Mouse (Mus musculus): ENCODE data around the gene Spats2. TPM values are rescaled to one million over a fixed set of nuclear protein-coding genes. Genes with fewer than 3 reads are reported as not detected.

Gene Spats2
- 0.15 TPM for polyA plus RNA-seq (2017; shearing (Covaris generic))

DNA sequence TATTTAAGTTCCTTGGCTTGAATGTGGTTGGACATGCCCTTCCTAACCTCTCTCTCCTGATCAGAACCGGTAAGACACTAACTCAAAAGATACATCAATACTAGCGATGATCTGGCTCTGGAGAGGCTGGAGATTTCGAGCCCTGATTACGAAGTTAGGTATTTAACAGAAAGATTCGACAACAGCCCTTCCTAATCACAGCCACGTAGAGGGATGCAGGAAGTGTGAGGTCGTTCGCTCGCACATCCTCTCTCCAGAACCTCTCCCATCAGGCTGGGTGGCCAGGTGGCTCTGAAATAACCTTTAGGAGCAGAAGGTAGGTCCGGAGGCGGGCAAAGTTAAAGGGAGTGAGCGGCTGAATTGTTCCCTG is at the start of gene Spats2:
Gene Spats2, plus strand, starts transcription at position 206 of the 370 bp plus-strand sequence.

DNA sequence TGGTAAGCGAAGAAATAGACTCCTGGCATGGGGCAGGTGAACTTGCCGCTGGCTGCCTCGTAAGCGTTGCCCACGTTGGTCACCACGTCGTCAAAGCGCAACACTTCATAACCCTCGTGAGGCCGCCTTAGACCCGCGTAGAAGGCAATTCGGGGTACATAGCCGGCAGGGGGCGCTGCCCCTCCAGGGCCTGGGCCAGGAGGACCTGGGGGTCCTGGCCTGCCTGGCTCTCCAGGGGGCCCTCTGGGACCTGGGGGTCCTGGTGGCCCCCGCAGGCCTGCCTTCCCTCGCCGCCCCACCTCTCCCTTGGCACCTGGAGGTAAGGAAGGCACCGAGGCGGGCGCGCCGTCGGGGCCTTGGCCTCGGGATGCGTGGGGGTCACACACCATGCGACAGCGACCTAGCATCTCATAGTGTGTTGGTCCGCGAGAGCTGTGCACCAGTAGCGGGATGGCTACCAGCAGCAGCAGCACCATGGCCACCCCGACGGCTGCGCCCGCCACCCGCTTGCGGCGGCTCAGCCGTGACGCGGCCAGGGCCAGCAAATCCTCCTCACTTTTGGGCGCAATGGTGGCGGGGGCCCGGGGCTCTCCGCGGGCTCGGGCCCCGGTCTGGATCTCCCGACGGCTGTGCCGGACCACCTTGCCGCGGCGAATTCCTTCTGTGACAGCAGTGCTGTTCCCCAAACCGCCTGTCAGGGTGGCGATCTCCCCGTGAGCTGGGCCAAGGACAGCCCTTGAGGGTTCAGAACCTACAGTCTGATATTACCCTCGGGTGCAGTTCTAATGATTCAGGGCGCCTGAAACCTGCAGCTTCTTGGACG is 38.3 kb upstream of the Spats2 start, which contains the start of gene C1ql4:
Gene C1ql4, minus strand, starts transcription at position 565 of the 823 bp plus-strand sequence.

DNA sequence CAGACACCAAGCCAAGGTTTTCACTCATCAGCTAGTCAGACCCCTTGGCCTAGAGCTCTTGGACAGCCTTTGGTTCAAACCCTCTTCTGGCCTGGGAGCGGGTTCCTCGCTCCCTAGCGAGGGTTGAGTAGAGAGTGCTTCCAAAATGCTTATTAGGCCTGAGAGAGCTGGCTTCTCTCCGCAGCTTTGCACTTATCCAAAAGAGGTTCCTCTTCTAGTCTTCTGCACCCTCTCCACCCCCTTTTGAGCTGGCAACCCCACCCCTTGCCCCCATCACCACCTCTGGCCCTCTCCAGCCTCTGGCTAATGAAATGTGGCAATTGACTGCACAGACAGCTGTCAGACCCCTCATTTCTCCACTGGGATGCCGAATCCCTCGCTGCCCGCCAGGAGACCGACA is 32.8 kb upstream of the Spats2 start, which contains the start of gene Dnajc22:
Gene Dnajc22, plus strand, starts transcription at position 301 of the 400 bp plus-strand sequence.

DNA sequence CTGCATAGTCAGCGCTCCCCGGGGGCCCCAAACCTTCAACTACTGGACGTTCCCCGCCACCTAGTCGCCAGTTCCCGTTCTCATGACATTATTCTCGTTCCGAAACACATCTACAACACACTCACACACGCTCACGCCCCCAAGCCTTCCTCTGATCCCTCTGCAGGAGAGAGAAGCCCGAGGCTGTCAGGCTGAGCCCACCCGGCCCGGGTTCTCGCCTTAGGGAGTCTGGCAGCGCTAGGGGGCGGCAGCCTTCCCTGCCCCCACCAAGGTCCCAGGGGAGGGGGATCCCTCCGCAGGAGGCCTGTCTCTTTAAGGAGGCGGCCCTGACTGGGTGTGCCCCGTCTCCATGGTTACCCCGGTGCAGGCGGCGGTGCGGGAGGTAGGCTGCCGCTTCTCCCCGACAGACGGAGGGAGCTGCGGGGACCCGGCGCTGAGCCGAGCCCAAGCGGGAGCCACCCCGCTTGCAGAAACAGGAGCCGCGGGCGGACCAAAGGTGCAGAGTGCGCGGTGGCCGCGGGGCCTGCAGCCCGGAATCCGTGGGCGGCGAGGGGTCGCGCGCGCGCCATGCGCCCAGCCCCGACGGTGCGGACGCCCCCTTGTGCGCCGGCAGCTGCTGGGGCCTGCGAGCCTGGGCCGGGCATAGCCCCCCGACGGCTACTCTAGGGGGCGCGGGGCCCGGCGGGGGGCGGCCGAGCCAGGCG is 98.6 kb downstream of the Spats2 start, which contains the start of gene Kcnh3:
Gene Kcnh3, plus strand, starts transcription at position 654 of the 704 bp plus-strand sequence.

GRCm38 (mm10) chr15:99251626-99252380 is 126.1 kb downstream of the Spats2 start, which contains the start of gene Mcrs1:
Gene Mcrs1, minus strand, starts transcription at chr15:99251961.

Other genes starting within 250 kb of the Spats2 start
- gene Rhebl1, start 231.4 kb upstream of the Spats2 start, polyA plus RNA-seq (2017; shearing (Covaris generic)): 14.2 TPM
- not detected for gene Dhh, start 227.4 kb upstream of the Spats2 start, polyA plus RNA-seq (2017; shearing (Covaris generic))
- gene Lmbr1l, start 207.7 kb upstream of the Spats2 start, polyA plus RNA-seq (2017; shearing (Covaris generic)): 62.0 TPM
- 562 TPM for gene Tuba1b, start 191.4 kb upstream of the Spats2 start, polyA plus RNA-seq (2017; shearing (Covaris generic))
- gene Gm49450, start 172.4 kb upstream of the Spats2 start, polyA plus RNA-seq (2017; shearing (Covaris generic)): not detected
- 219 TPM for gene Tuba1a, start 172.2 kb upstream of the Spats2 start, polyA plus RNA-seq (2017; shearing (Covaris generic))
- gene Tuba1c, start 96.0 kb upstream of the Spats2 start, polyA plus RNA-seq (2017; shearing (Covaris generic)): 67.9 TPM
- gene Prph, start 70.7 kb upstream of the Spats2 start, polyA plus RNA-seq (2017; shearing (Covaris generic)): not detected
- gene Troap, start 51.3 kb upstream of the Spats2 start, polyA plus RNA-seq (2017; shearing (Covaris generic)): 1.7 TPM
- gene C1ql4, start 38.1 kb upstream of the Spats2 start, polyA plus RNA-seq (2017; shearing (Covaris generic)): not detected
- not detected for gene Dnajc22, start 32.7 kb upstream of the Spats2 start, polyA plus RNA-seq (2017; shearing (Covaris generic))
- 1.1 TPM for gene Kcnh3, start 98.9 kb downstream of the Spats2 start, polyA plus RNA-seq (2017; shearing (Covaris generic))
- 107 TPM for gene Mcrs1, start 126.0 kb downstream of the Spats2 start, polyA plus RNA-seq (2017; shearing (Covaris generic))
- 12.6 TPM for gene Prpf40b, start 169.2 kb downstream of the Spats2 start, polyA plus RNA-seq (2017; shearing (Covaris generic))
- 0.17 TPM for gene Fam186b, start 170.0 kb downstream of the Spats2 start, polyA plus RNA-seq (2017; shearing (Covaris generic))
- gene Fmnl3, start 244.6 kb downstream of the Spats2 start, polyA plus RNA-seq (2017; shearing (Covaris generic)): 28.2 TPM

Data from activated CD4-positive, CD25-positive, alpha-beta regulatory T cell, adult 9 weeks (primary cell).